Mouse (Mus musculus) liver, embryonic 11.5 days (tissue): Measurements from ENCODE around the gene Atg7. TPM values are rescaled to one million over a fixed set of nuclear protein-coding genes. Genes with fewer than 3 reads are reported as not detected.

ENCODE experiments used
- ATAC-seq: fragments of 200-750 bp; cut with Nextera tagmentation; replicated peaks from 2 replicates; pipeline ENCODE4 v1.8.0; 2017; ENCODE audit warnings: moderate number of reproducible peaks, mild to moderate bottlenecking, moderate TSS enrichment, moderate library complexity; ENCODE audit not compliant: low FRiP score
- DNase-seq: peaks from one replicate; pipeline ENCODE4 v3.0.0-alpha.2; 2017; ENCODE audit warnings: low spot score
- H3K27ac ChIP-seq: fragments of 300-500 bp; sonication (generic); 2 replicates; pipeline ENCODE4 v1.5.1; 2014; ENCODE audit warnings: mild to moderate bottlenecking, low read depth, low read length, control low read depth
- H3K27me3 ChIP-seq: fragments of 300-500 bp; sonication (generic); replicated peaks from 2 replicates; pipeline ENCODE4 v1.6.1; 2014; ENCODE audit warnings: low read length, mixed read lengths; ENCODE audit not compliant: control insufficient read depth, insufficient read depth
- H3K36me3 ChIP-seq: fragments of 300-500 bp; sonication (generic); 2 replicates; pipeline ENCODE4 v1.6.1; 2014; ENCODE audit warnings: mild to moderate bottlenecking, low read length, moderate library complexity, mixed read lengths; ENCODE audit not compliant: control insufficient read depth, insufficient read depth
- H3K4me1 ChIP-seq: fragments of 300-500 bp; sonication (generic); replicated peaks from 2 replicates; pipeline ENCODE4 v1.6.1; 2014; ENCODE audit warnings: low read length, mixed read lengths; ENCODE audit not compliant: control insufficient read depth, insufficient read depth
- H3K4me2 ChIP-seq: fragments of 300-500 bp; sonication (generic); 2 replicates; pipeline ENCODE4 v1.6.1; 2014; ENCODE audit warnings: mild to moderate bottlenecking, control low read depth, moderate library complexity
- H3K4me3 ChIP-seq: fragments of 300-500 bp; sonication (generic); 2 replicates; pipeline ENCODE4 v1.5.1; 2014; ENCODE audit warnings: low read depth, low read length, control low read depth
- H3K9ac ChIP-seq: fragments of 300-500 bp; sonication (generic); 2 replicates; pipeline ENCODE4 v1.6.1; 2014; ENCODE audit warnings: low read depth, low read length, control low read depth
- H3K9me3 ChIP-seq: fragments of 300-500 bp; sonication (generic); 2 replicates; pipeline ENCODE4 v1.6.1; 2016; ENCODE audit warnings: low read length, inconsistent platforms, mixed read lengths; ENCODE audit not compliant: control insufficient read depth
- WGBS: fragments of 180-500 bp; shearing (Covaris S2); extraction: QIAGEN DNeasy Blood & Tissue Kit; methylation state at CpG from one replicate; pipeline ENCODE4 v1.1.7; 2014; 5-methylcytosine and 5-hydroxymethylcytosine counted together
- polyA plus RNA-seq: library from polyadenylated mRNA; unstranded; fragments of >200 nt; fragmentation: Nextera tagmentation; extraction: Ambion mirVana; gene quantifications from 2 replicates; pipeline ENCODE4 v1.2.1, GENCODE M21; 2014

Gene Atg7
- polyA plus RNA-seq, 1 experiment from 2014 or later = 20.8 TPM

GRCm38 (mm10) chr6:114856501-114856900 is 213.6 kb downstream of the Atg7 start:
- no peak for ATAC-seq
- Histone ChIP-seq H3K4me1 (peaks cover 12% of the 10 kb centered on the region), H3K27me3 (no peaks in the 10 kb centered on the region), H3K36me3 (peaks cover 6% of the 10 kb centered on the region; the same call in 1 of the 2 replicates), H3K9ac (no peak overlapping the region), H3K27ac (no peak overlapping the region), H3K4me3 (no peak overlapping the region), H3K9me3 (no peaks in the 10 kb centered on the region), H3K4me2 (no peak overlapping the region)
- no peak for DNase-seq
- 71% methylated on average over 4 of the region's 4 CpGs for WGBS

GRCm38 (mm10) chr6:114857996-114858721 is 215.3 kb downstream of the Atg7 start:
- no peak overlapping the region for H3K4me3 ChIP-seq
- H3K36me3 ChIP-seq = peaks cover 11% of the 10 kb centered on the region
- ATAC-seq = no peak
- no peak overlapping the region for H3K27ac ChIP-seq
- H3K27me3 ChIP-seq = no peaks in the 10 kb centered on the region
- 85% methylated on average over 3 of the region's 3 CpGs for WGBS
- H3K9ac ChIP-seq = no peak overlapping the region
- DNase-seq = no peak
- peaks cover 12% of the 10 kb centered on the region for H3K4me1 ChIP-seq
- no peak overlapping the region for H3K4me2 ChIP-seq
- H3K9me3 ChIP-seq = no peaks in the 10 kb centered on the region

- Histone ChIP-seq H3K27ac (no peak overlapping the region), H3K9me3 (no peaks in the 10 kb centered on the region), H3K4me1 (peaks cover 12% of the 10 kb centered on the region), H3K9ac (no peak overlapping the region), H3K36me3 (peaks cover 11% of the 10 kb centered on the region), H3K4me3 (no peak overlapping the region), H3K27me3 (no peaks in the 10 kb centered on the region), H3K4me2 (no peak overlapping the region)
- 82% methylated on average over 4 of the region's 4 CpGs for WGBS
- DNase-seq = no peak
- no peak for ATAC-seq
These were observed 215.8 kb downstream of the Atg7 start for GRCm38 (mm10) chr6:114858722-114859053.

GRCm38 (mm10) chr6:114860677-114861568 is 218.0 kb downstream of the Atg7 start:
- no peak for ATAC-seq
- WGBS = 87% methylated on average over 14 of the region's 14 CpGs
- peaks cover 2% of the 10 kb centered on the region for H3K4me1 ChIP-seq

GRCm38 (mm10) chr6:114861591-114861990 is 218.7 kb downstream of the Atg7 start:
- no peak overlapping the region for H3K4me2 ChIP-seq
- DNase-seq (no peak), ATAC-seq (no peak)
- no peaks in the 10 kb centered on the region for H3K9me3 ChIP-seq
- no peak overlapping the region for H3K4me3 ChIP-seq
- WGBS = 87% methylated on average over 9 of the region's 9 CpGs
- H3K4me1 ChIP-seq = no peaks in the 10 kb centered on the region; the same call in none of the 2 replicates
- no peaks in the 10 kb centered on the region for H3K27me3 ChIP-seq
- H3K27ac ChIP-seq = no peak overlapping the region
- peaks cover 11% of the 10 kb centered on the region for H3K36me3 ChIP-seq
- no peak overlapping the region for H3K9ac ChIP-seq

More at GRCm38 (mm10) chr6:114860677-114861568, 218.0 kb downstream of the Atg7 start:
- H3K9me3 ChIP-seq = no peaks in the 10 kb centered on the region
- H3K9ac ChIP-seq = no peak overlapping the region
- H3K4me3 ChIP-seq = no peak overlapping the region
- DNase-seq = no peak
- no peaks in the 10 kb centered on the region for H3K27me3 ChIP-seq
- H3K27ac ChIP-seq = no peak overlapping the region
- no peak overlapping the region for H3K4me2 ChIP-seq
- peaks cover 11% of the 10 kb centered on the region for H3K36me3 ChIP-seq

- H3K4me1 ChIP-seq = no peaks in the 10 kb centered on the region; the same call in 1 of the 2 replicates
- H3K9ac ChIP-seq = no peak overlapping the region
- 74% methylated on average over 9 of the region's 9 CpGs for WGBS
- H3K9me3 ChIP-seq = no peaks in the 10 kb centered on the region
- DNase-seq (no peak), ATAC-seq (no peak)
- H3K4me3 ChIP-seq = no peak overlapping the region
- H3K4me2 ChIP-seq = no peak overlapping the region
- H3K27me3 ChIP-seq = no peaks in the 10 kb centered on the region
- H3K36me3 ChIP-seq = peaks cover 11% of the 10 kb centered on the region
- H3K27ac ChIP-seq = no peak overlapping the region
These were observed 219.1 kb downstream of the Atg7 start for GRCm38 (mm10) chr6:114862046-114862445.

GRCm38 (mm10) chr6:114863501-114863900 is 220.6 kb downstream of the Atg7 start:
- H3K9ac ChIP-seq = no peak overlapping the region
- 88% methylated on average over 5 of the region's 5 CpGs for WGBS
- DNase-seq (no peak), ATAC-seq (no peak)
- peaks cover 11% of the 10 kb centered on the region for H3K36me3 ChIP-seq
- no peaks in the 10 kb centered on the region for H3K27me3 ChIP-seq
- H3K4me1 ChIP-seq = no peaks in the 10 kb centered on the region
- no peak overlapping the region for H3K4me2 ChIP-seq
- no peaks in the 10 kb centered on the region for H3K9me3 ChIP-seq
- H3K27ac ChIP-seq = no peak overlapping the region
- H3K4me3 ChIP-seq = no peak overlapping the region

- WGBS = 91% methylated on average over 8 of the region's 8 CpGs
- no peak for ATAC-seq
- H3K27ac ChIP-seq = no peak overlapping the region
- peaks cover 10% of the 10 kb centered on the region for H3K36me3 ChIP-seq
- no peak overlapping the region for H3K4me3 ChIP-seq
- no peak overlapping the region for H3K9ac ChIP-seq
- no peak for DNase-seq
- H3K4me2 ChIP-seq = no peak overlapping the region
- no peaks in the 10 kb centered on the region for H3K9me3 ChIP-seq
- 0 out of 2 replicates have a peak, but pooled peaks cover 3% of the 10 kb centered on the region for H3K4me1 ChIP-seq
- H3K27me3 ChIP-seq = no peaks in the 10 kb centered on the region
These were observed 221.5 kb downstream of the Atg7 start for GRCm38 (mm10) chr6:114864421-114864820.
